In the genomic region with DNA sequence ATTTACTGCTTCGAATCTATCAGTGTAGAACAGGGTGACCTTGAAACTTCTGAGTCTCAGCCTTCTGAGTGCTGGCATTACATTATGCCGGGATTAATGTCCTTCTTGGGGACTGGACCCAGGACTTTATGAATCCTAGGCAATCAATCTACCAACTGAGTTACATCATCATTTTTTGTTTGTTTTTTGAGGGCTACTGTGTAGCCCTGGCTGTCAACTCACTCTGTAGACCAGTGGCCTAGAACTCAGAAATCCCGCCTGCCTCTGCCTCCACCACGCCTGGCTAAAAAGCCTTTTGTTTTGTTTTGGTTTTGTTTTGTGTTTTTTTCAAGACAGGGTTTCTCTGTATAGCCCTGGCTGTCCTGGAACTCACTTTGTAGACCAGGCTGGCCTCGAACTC, we compare ENCODE assay signal across 8 mouse cellular contexts. TPM values are rescaled to one million over a fixed set of nuclear protein-coding genes. Genes with fewer than 3 reads are reported as not detected.
A peak's percentile ranks its signal among the peaks of the same experiment; 100 is the strongest.
DNase-seq lines count a peak whose midpoint lies in the region; ATAC-seq lines count a peak whose summit lies in the region.

No protein-coding gene starts in this region.

- H3K4me1 ChIP-seq in kidney, embryonic 16.5 days (ENCODE audit: insufficient read depth, low read length), result peaks cover 15% of the 10 kb centered on the region; the same call in 1 of the 2 replicates
- peaks cover 14% of the 10 kb centered on the region for H3K4me1 ChIP-seq in embryonic facial prominence, embryonic 10.5 days

- peak overlapping the region; percentile 99 for H3K27ac ChIP-seq in kidney, embryonic 16.5 days (ENCODE audit: low read length)
- peak overlapping the region; percentile 93 for H3K27ac ChIP-seq in embryonic facial prominence, embryonic 10.5 days (replicated peaks)

- DNase-seq in kidney, postnatal 4 days, result no peak
- DNase-seq in embryonic facial prominence, embryonic 10.5 days (ENCODE audit: low spot score), result no peak
- DNase-seq in naive thymus-derived CD4-positive, alpha-beta T cell, adult 2 months (ENCODE audit: low read depth), result peak; percentile 46
- DNase-seq in embryo, embryonic 10 days (ENCODE audit: low spot score), result no peak
- no peak for DNase-seq in spleen, postnatal 36 days (ENCODE audit: low spot score in 2 of 2)

- H3K4me3 ChIP-seq in kidney, embryonic 16.5 days (ENCODE audit: low read length), result peak overlapping the region; percentile 85; the same call in 1 of the 2 replicates
- peak overlapping the region; percentile 95 for H3K4me3 ChIP-seq in embryonic facial prominence, embryonic 10.5 days

- peak overlapping the region; percentile 48 for H3K4me2 ChIP-seq in kidney, embryonic 16.5 days (replicated peaks; ENCODE audit: low read depth, low read length)

- no peaks in the 10 kb centered on the region for H3K36me3 ChIP-seq in kidney, embryonic 16.5 days (ENCODE audit: insufficient read depth, low read length)
- H3K36me3 ChIP-seq in embryonic facial prominence, embryonic 10.5 days (replicated peaks), result peaks cover 11% of the 10 kb centered on the region

- H3K9ac ChIP-seq in kidney, embryonic 16.5 days (replicated peaks; ENCODE audit: low read length), result peak overlapping the region; percentile 52; the same call in 1 of the 2 replicates

- no peak for ATAC-seq in kidney, embryonic 16.5 days (ENCODE audit: low FRiP score, low TSS enrichment)
- ATAC-seq in inflammation-experienced regulatory T-cells, adult 6 months, result peak; percentile 2
- ATAC-seq in cerebellum, adult (ENCODE audit: insufficient number of reproducible peaks, low FRiP score, low TSS enrichment), result no peak

- no peaks in the 10 kb centered on the region for H3K9me3 ChIP-seq in kidney, embryonic 16.5 days (ENCODE audit: low read length)
- H3K9me3 ChIP-seq in embryonic facial prominence, embryonic 10.5 days, result no peaks in the 10 kb centered on the region

- 76% methylated on average over 5 of the region's 5 CpGs for WGBS in kidney, embryonic 16.5 days
- WGBS in embryonic facial prominence, embryonic 10.5 days, result 89% methylated on average over 5 of the region's 5 CpGs

- H3K27me3 ChIP-seq in kidney, embryonic 16.5 days (ENCODE audit: insufficient read depth, low read length), result no peaks in the 10 kb centered on the region
- H3K27me3 ChIP-seq in embryonic facial prominence, embryonic 10.5 days (replicated peaks; ENCODE audit: low read depth, poor library complexity, severe bottlenecking), result no peaks in the 10 kb centered on the region

RNA-seq across cellular contexts. Expression of a gene that starts 0.7 kb away (rescaled TPM):
- polyA plus RNA-seq in kidney, embryonic 16.5 days (2015; fragmentation: Nextera tagmentation; extraction: Ambion mirVana), result 362 and 371 TPM in 2 replicates
- polyA plus RNA-seq in embryonic facial prominence, embryonic 10.5 days (2016; fragmentation: Nextera tagmentation; extraction: Ambion mirVana), result 223 and 232 TPM in 2 replicates
- polyA plus RNA-seq in inflammation-experienced regulatory T-cells, adult 6 months (2017; shearing (Covaris generic)), result 100 to 1,000 TPM; 198 to 221 (median 215) TPM

RNA-seq across cellular contexts. Expression of a gene that starts 22.8 kb away (rescaled TPM):
- 8.9 and 9.9 TPM in 2 replicates for polyA plus RNA-seq in kidney, embryonic 16.5 days (2015; fragmentation: Nextera tagmentation; extraction: Ambion mirVana)
- 4.7 and 5.0 TPM in 2 replicates for polyA plus RNA-seq in embryonic facial prominence, embryonic 10.5 days (2016; fragmentation: Nextera tagmentation; extraction: Ambion mirVana)
- polyA plus RNA-seq in inflammation-experienced regulatory T-cells, adult 6 months (2017; shearing (Covaris generic)), result 1 to 10 TPM; 3.3 to 5.5 (median 3.4) TPM
